Mouse (Mus musculus) hindbrain, postnatal 0 days (tissue): Measurements from ENCODE around the gene Baz2b. TPM values are rescaled to one million over a fixed set of nuclear protein-coding genes. Genes with fewer than 3 reads are reported as not detected.

Experiments
- ATAC-seq: fragments of 200-750 bp; cut with Nextera tagmentation; 2 replicates; pipeline ENCODE4 v1.8.0; 2017; ENCODE audit warnings: mild to moderate bottlenecking, moderate TSS enrichment, moderate library complexity
- DNase-seq: peaks from one replicate; pipeline ENCODE4 v3.0.0-alpha.2; 2015; ENCODE audit warnings: low spot score
- H3K27ac ChIP-seq: fragments of 300-500 bp; sonication (generic); 2 replicates; pipeline ENCODE4 v1.5.1; 2014; ENCODE audit warnings: mild to moderate bottlenecking
- H3K27me3 ChIP-seq: fragments of 300-500 bp; sonication (generic); 2 replicates; pipeline ENCODE4 v1.6.1; 2014; ENCODE audit warnings: low read length, mixed read lengths; ENCODE audit not compliant: insufficient read depth
- H3K36me3 ChIP-seq: fragments of 300-500 bp; sonication (generic); 2 replicates; pipeline ENCODE4 v1.6.1; 2014; ENCODE audit warnings: low read length, mixed read lengths; ENCODE audit not compliant: insufficient read depth
- H3K4me1 ChIP-seq: fragments of 300-500 bp; sonication (generic); 2 replicates; pipeline ENCODE4 v1.6.1; 2014; ENCODE audit warnings: antibody characterized with exemption, low read length, mixed read lengths; ENCODE audit not compliant: insufficient read depth
- H3K4me2 ChIP-seq: fragments of 300-500 bp; sonication (generic); 2 replicates; pipeline ENCODE4 v1.6.1; 2014; ENCODE audit warnings: low read depth, mild to moderate bottlenecking, low read length, moderate library complexity, mixed read lengths
- H3K4me3 ChIP-seq: fragments of 300-500 bp; sonication (generic); 2 replicates; pipeline ENCODE4 v1.5.1; 2014; ENCODE audit warnings: low read length
- H3K9ac ChIP-seq: fragments of 300-500 bp; sonication (generic); replicated peaks from 2 replicates; pipeline ENCODE4 v1.6.1; 2014; ENCODE audit warnings: mild to moderate bottlenecking, low read length, moderate library complexity, mixed read lengths
- H3K9me3 ChIP-seq: fragments of 300-500 bp; sonication (generic); 2 replicates; pipeline ENCODE4 v1.6.1; 2016; ENCODE audit warnings: low read length, mixed read lengths
- CTCF ChIP-seq: IDR thresholded peaks from 2 replicates; pipeline ENCODE4 v1.5.1; 2016; ENCODE audit warnings: antibody characterized with exemption, control low read depth, low read depth
- WGBS: fragments of 180-500 bp; shearing (Covaris S2); extraction: QIAGEN DNeasy Blood & Tissue Kit; methylation state at CpG from one replicate; pipeline ENCODE4 v1.1.7; 2014; 5-methylcytosine and 5-hydroxymethylcytosine counted together
- polyA plus RNA-seq: library from polyadenylated mRNA; unstranded; fragments of >200 nt; fragmentation: Nextera tagmentation; extraction: Ambion mirVana; gene quantifications from 2 replicates; pipeline ENCODE4 v1.2.1, GENCODE M21; 2015
- total RNA-seq: library from RNA; depleted of rRNA; stranded (reverse); fragments of >200 nt; gene quantifications from 2 replicates; pipeline ENCODE4 v1.2.3, GENCODE M21; 2014

The Baz2b gene
- total and polyA plus RNA-seq, 2 experiments from 2014 or later = 62.3 to 71.3 TPM

- Histone ChIP-seq H3K36me3 (peaks cover 14% of the 10 kb centered on the region), H3K27ac (no peak overlapping the region), H3K4me2 (no peak overlapping the region), H3K4me1 (no peaks in the 10 kb centered on the region), H3K9ac (no peak overlapping the region), H3K27me3 (no peaks in the 10 kb centered on the region), H3K9me3 (no peaks in the 10 kb centered on the region), H3K4me3 (no peak overlapping the region)
- 68% methylated on average over 7 of the region's 7 CpGs for WGBS
- DNase-seq (no peak), ATAC-seq (no peak)
- no peak for TF ChIP-seq CTCF
Measured at GRCm38 (mm10) chr2:59896400-59896799, 313.2 kb downstream of the Baz2b start.

- Histone ChIP-seq H3K4me2 (no peak overlapping the region), H3K27me3 (no peaks in the 10 kb centered on the region), H3K27ac (no peak overlapping the region), H3K4me3 (no peak overlapping the region), H3K9me3 (no peaks in the 10 kb centered on the region), H3K36me3 (no peaks in the 10 kb centered on the region), H3K9ac (no peak overlapping the region), H3K4me1 (no peaks in the 10 kb centered on the region)
- ATAC-seq = no peak
- no peak for TF ChIP-seq CTCF
- WGBS = 86% methylated on average over 6 of the region's 6 CpGs
- no peak for DNase-seq
Measured at GRCm38 (mm10) chr2:59889699-59890098, 319.9 kb downstream of the Baz2b start.

GRCm38 (mm10) chr2:59882742-59883281, 326.8 kb downstream of the Baz2b start:
- peak; percentile 34 for ATAC-seq
- H3K4me2 ChIP-seq = peak overlapping the region; percentile 77
- H3K27ac ChIP-seq = no peak overlapping the region
- peak overlapping the region; percentile 65 for H3K4me3 ChIP-seq
- no peaks in the 10 kb centered on the region for H3K4me1 ChIP-seq
- no peaks in the 10 kb centered on the region for H3K27me3 ChIP-seq
- H3K36me3 ChIP-seq = no peaks in the 10 kb centered on the region
- H3K9me3 ChIP-seq = no peaks in the 10 kb centered on the region
- 0 out of 2 replicates have a peak overlapping the region, but pooled peaks have one; percentile 57 for H3K9ac ChIP-seq
- TF ChIP-seq CTCF = no peak
- WGBS = 65% methylated on average over 8 of the region's 8 CpGs
- no peak for DNase-seq

GRCm38 (mm10) chr2:59881831-59882741, 327.6 kb downstream of the Baz2b start, which contains the start of gene Wdsub1:
TSS of gene Wdsub1 (minus strand) at chr2:59882591.
- Histone ChIP-seq H3K36me3 (no peaks in the 10 kb centered on the region), H3K9me3 (no peaks in the 10 kb centered on the region), H3K27me3 (no peaks in the 10 kb centered on the region), H3K4me3 (peak within 1 kb of the TSS; percentile 65), H3K4me1 (no peaks in the 10 kb centered on the region), H3K27ac (peak within 1 kb of the TSS; percentile 75), H3K9ac (peak within 1 kb of the TSS; percentile 57), H3K4me2 (peak within 1 kb of the TSS; percentile 77)
- TF ChIP-seq CTCF = 0 out of 2 replicates have a peak, but pooled peaks have one; percentile 15
- DNase-seq (peak; percentile 96), ATAC-seq (peak; percentile 99)
- WGBS = 5% methylated on average over 57 of the region's 57 CpGs

- Histone ChIP-seq H3K4me2 (peak overlapping the region; percentile 77), H3K27me3 (no peaks in the 10 kb centered on the region), H3K4me1 (no peaks in the 10 kb centered on the region), H3K36me3 (no peaks in the 10 kb centered on the region), H3K9me3 (no peaks in the 10 kb centered on the region), H3K9ac (peak overlapping the region; percentile 57; the same call in 1 of the 2 replicates), H3K27ac (no peak overlapping the region), H3K4me3 (peak overlapping the region; percentile 65; the same call in 1 of the 2 replicates)
- no peak for DNase-seq
- no peak for ATAC-seq
- TF ChIP-seq CTCF = no peak
- 77% methylated on average over 6 of the region's 6 CpGs for WGBS
Measured at GRCm38 (mm10) chr2:59881404-59881803, 328.2 kb downstream of the Baz2b start.

- Histone ChIP-seq H3K9ac (no peak overlapping the region), H3K27ac (no peak overlapping the region), H3K4me3 (no peak overlapping the region), H3K9me3 (no peaks in the 10 kb centered on the region), H3K4me1 (no peaks in the 10 kb centered on the region), H3K27me3 (no peaks in the 10 kb centered on the region), H3K4me2 (no peak overlapping the region), H3K36me3 (no peaks in the 10 kb centered on the region)
- ATAC-seq (no peak), DNase-seq (no peak)
- 75% methylated on average over 19 of the region's 19 CpGs for WGBS
- TF ChIP-seq CTCF = no peak
Measured at GRCm38 (mm10) chr2:59878221-59878620, 331.4 kb downstream of the Baz2b start.
